Mouse (Mus musculus) erythroblast, embryonic 14.5 days (primary cell): ENCODE data around the gene Lamtor5.

ENCODE experiments used
- GATA1 ChIP-seq: IDR thresholded peaks from 2 replicates; pipeline ENCODE4 v1.6.1; 2012; ENCODE audit warnings: low read length, inconsistent platforms, mixed read lengths
- TAL1 ChIP-seq: IDR thresholded peaks from 3 replicates; pipeline ENCODE4 v1.6.1; 2012; ENCODE audit warnings: low read length, inconsistent platforms, mixed read lengths

- TF ChIP-seq GATA1 = no peak
- no peak for TF ChIP-seq TAL1
Observed at GRCm38 (mm10) chr3:107276626-107277025, 2.0 kb upstream of the Lamtor5 start.
